Mouse (Mus musculus) CD8-positive naive resting alpha-beta T cell, adult 2 months (primary cell): ENCODE results near the gene Snapc3.
"Not testable (repeated sequence)": the region's sequence is repeated elsewhere in the genome, so short reads cannot be mapped to it uniquely, and the experiment has no call there.

Experiments used
- DNase-seq, 2 experiments: peaks; one replicate each; pipeline ENCODE4 v3.0.0; 2022; ENCODE audit warnings: low read depth in 2 of 2, low spot score in 2 of 2

Gene Snapc3

DNA sequence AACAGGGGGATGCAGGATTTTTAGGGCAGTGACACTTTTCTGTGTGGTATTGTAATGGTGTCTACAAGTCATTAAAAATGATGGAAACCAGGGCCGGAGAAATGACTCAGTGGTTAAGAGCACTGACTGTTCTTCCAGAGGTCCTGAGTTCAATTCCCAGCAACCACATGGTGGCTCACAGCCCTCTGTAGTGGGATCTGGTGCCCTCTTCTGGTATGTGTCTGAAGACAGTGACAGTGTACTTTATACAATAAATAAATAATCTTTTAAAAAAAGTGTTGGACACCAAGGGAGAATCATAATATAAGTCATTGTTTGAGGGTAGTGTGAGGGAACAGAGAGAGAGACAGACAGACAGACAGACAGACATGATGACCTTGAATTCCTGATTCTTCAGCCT lies 75.6 kb downstream of the Snapc3 start:
- DNase-seq, result no peak

DNA sequence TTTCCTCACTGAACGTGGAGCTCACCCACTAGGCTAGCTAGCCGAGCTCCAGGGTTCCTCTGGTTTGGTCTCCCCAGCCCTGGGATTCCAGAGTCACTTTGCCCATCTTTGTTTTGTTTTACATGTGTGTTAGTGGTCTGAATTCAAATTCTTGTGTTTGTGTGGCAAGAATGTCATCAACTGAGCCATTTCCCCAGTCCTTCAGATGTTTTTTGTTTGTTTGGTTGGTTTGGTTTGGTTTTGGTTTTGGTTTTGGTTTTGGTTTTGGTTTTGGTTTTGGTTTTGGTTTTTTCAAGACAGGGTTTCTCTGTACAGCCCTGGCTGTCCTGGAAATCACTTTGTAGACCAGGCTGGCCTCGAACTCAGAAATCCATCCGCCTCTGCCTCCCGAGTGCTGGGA lies 79.5 kb downstream of the Snapc3 start:
- DNase-seq, result not testable (repeated sequence)

DNA sequence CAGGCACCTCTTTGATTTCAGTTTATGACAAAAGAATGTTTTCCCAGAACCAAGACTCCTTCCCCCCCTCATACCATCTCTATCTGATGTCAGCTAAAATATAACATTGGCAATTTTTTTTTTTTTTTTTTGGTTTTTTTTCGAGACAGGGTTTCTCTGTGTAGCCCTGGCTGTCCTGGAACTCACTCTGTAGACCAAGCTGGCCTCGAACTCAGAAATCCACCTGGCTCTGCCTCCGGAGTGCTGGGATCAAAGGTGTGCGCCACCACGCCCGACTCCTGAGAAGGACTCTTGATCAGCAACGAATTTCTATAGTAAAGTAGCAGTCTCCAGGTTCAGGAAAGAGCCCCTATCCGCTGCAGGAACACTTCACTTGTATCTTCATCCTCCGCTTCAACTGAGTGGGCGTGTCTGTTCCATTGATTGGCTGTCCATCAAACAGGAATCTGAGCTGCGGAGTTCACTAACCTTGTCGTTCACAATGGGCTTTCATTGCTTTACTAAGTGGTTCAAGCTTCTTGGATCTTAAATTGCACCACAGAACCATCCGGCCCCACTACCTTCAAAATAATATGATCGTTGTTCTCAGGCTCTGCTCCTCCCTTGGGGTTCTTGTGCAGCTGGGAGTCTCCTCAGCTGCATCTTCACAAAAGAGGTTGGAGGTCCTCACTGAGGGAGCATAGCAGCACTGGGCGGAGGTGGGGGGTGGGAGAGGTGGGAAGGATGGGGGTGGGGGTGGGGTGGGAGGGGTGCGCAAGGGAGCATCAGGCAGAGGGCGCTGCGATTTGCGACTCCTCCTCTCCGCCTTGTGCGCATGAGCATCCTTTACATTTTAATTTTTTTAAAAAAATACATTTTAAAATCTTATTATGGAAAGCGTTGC lies 82.9 kb downstream of the Snapc3 start:
- DNase-seq, result no peak

DNA sequence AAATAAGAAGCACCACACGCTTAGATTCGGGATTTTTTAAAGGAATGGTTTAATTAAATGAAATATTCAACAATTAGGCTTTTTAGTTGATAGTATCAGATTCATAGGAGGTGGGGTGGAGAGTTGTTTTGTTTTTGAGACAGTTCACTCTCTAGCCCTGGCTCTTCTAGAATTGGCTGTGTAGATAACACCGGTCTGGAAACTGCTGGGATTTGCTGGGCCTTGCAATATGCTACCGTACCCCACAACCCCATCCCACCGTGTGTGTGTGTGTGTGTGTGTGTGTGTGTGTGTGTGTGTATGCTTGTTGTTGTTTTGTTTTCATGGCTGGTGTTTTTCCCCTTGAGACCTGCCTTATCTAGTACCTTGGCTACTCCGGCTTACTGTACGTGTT lies 83.5 kb downstream of the Snapc3 start:
- DNase-seq, result no peak

DNA sequence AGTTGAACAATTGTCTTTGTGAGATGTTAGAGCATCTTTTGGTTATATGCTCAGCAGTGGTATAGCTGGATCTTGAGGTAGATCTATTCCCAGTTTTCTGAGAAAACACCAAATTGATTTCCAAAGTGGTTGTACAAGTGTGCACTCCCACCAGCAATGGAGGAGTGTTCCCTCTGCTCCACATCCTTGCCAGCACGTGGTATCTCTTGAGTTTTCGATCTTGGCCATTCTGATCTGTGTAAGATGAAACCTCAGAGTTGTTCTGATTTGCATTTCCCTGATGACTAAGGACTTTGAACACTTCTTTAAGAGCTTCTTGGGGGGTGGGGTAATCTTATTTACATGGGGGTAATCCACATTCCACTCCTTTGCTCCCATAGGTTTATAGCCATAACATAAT lies 92.1 kb downstream of the Snapc3 start:
- DNase-seq, result no peak

DNA sequence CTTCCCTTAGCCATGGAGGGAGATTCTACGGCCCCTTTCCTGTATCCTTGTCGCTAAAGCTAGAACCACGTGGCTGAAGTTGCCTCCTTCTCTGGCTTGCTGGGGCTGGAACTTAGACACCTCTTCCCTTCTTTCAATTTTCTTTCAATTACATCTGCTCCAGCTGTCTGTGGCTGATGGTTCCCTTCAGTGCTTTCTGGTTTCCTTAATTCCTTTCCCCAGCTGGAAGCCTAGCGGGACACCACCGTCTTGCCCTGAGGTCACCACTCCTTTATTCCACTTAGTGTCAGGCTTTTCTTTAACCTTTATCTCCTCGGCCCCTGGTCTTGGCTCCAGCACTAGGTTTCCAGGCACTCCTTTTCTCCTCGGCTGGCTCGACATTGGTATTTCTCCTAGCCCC lies 93.6 kb downstream of the Snapc3 start:
- no peak for DNase-seq

DNA sequence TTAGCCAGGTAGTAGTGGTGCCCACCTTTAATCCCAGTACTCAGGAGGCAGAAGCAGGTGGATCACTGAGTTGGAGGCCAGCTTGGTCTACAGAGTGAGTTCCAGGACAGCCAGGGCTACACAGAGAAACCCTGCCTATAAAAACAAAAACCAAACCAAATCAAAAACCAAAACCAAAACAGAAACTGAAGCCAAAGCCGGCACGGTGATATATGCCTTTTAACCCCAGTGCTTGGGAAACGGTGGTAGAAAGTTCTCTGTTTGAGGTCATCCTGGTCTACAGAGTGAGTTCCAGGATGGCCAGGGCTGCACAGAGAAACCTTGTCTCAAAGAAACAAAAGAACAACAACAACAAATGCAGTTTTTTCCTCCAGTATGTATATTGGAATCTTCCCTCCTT lies 94.7 kb downstream of the Snapc3 start:
- no peak for DNase-seq

DNA sequence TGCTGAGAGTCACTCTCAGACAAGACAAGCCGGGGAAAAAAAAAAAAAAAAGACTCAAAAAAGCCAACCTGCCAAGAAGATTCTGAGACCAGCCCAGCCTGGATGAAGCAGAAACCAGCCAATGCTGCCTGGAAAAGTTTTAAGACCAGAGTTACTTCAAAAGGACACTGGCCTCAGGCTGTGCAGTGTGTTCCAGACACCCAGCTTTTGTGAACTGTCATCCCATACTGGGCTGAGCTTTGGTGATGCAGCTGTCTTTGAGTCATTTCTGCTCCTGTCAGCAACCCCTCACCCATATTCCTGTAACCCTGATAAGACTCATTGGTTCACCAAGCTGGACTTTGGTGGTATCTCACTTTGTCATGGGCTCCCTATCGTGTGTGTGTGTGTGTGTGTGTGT lies 95.1 kb downstream of the Snapc3 start:
- DNase-seq, result no peak

DNA sequence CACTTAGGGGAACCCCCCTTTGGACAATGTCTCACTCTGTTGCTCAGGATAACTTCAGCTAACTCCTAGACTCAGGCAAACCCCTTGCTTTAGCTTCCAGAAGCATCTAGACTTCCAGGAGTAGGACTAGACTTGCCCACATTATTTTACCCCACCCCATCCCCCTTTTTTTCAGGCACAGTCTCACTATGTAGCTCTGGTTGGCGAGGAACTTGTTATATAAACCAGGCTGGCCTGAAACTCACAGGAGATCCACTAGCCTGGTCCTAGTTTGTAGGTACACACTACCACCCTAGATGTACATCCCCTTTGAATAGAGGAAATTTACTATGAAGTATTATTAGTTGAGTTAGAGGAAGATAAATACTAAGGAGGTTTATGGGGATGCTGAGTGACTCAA lies 96.7 kb downstream of the Snapc3 start:
- DNase-seq, result no peak

DNA sequence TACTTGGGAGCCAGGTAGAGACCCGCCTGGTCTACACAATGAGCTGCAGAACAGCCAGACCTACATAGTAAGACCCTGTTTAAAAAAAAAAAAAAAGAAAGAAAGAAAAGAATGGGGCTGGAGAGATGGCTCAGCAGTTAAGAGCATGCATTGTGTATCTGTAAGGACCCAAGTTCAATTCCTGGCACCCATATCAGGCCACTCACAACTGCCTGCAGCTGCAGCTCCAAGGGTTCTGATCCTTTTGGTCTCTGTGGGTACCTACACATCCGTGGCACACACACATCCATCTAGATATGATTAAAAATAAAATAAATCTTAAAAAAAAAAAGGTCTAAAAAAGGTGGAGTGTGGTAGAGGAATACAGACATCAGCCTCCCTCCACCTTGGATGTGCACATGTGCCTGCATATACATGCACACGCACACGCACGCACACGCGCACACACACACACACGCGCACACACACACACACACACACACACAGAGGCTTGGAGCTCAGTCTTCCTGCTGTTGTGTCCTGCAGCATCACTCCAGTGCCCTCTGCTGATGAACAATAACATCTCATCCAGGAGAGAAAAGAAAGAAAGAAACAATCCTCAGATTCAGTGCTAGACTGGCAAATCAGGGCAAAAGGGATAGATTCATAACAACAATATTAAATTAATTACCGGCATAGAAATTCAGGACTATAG lies 97.6 kb downstream of the Snapc3 start:
- DNase-seq, result no peak

DNA sequence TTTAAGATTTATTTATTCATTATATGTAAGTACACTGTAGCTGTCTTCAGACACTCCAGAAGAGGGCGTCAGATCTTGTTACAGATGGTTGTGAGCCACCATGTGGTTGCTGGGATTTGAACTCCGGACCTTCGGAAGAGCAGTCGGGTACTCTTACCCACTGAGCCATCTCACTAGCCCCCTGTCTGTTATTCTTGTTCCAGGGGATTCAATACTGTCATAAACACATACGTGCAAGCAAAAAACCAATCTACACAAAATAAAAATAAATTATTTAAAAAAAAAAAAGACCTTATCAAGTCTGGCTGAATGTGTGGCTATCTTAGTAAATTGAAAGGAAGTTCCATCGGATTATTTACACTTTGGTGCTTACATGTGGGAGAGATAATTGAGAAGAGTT lies 98.6 kb downstream of the Snapc3 start:
- not testable (repeated sequence) for DNase-seq
